Mouse (Mus musculus) small intestine, adult 10 weeks (tissue): ENCODE data around the gene Gm21854. TPM values are rescaled to one million over a fixed set of nuclear protein-coding genes. Genes with fewer than 3 reads are reported as not detected.

Experiments
- polyA plus RNA-seq: library from polyadenylated mRNA; stranded (reverse); fragments of 350-450 nt; fragmentation: Illumina TruSeq; extraction: RNeasy Lipid Tissue Mini Kit (QIAGEN cat#74804); gene quantifications from one replicate; pipeline ENCODE4 v1.2.3, GENCODE M21; 2014; ENCODE audit warnings: low replicate concordance

Gm21854 gene
- not detected for polyA plus RNA-seq

DNA sequence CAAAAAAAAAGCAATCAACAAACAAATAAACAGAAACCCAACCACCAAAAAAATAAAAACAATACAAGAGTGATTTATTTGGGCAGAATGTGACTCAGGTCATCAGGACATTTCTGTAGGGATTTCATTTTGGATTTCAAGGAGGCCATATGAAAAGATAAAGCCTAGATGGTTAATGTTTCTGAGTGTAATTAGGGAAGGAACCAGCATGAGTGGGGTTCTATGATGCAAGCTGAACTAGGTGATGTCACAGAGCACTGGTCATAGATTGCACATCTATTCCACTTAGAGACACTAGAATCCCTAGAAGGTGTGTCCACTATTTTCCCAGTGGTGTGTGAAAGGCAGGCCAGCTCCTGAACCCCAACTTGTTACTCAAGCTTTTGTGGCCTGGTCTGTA is at the start of gene Gm21854:
Gm21854 (plus strand) TSS at position 301 of the 400 bp plus-strand sequence.

Other genes with a start within 250 kb of the Gm21854 start
- not detected for gene Gm20914, start 69.0 kb downstream of the Gm21854 start, polyA plus RNA-seq
- gene Gm28171, start 136.4 kb downstream of the Gm21854 start, polyA plus RNA-seq = not detected